7 mouse cellular contexts compared by ENCODE assay signal in the genomic region with DNA sequence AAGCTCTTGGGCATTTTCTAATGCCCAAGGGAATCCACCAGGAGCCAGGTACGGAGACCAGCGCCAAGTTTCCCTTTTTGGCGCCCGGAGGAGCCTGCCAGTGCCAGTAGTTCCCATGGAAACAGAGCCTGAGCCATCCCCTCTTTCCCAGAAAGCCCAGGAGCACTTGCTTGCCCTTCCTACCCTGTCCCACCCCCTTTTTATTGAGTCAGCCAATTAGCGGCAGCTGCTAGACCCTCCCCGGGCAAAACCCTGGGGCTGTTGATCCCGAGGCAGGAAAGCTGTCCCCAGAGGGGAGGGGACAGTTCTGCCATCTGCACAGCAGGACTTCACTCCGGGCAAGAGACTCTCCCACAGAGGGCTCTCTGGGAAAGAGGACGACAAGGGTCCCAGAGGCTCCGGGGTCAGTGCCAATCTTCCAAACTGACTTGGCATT. TPM values are rescaled to one million over a fixed set of nuclear protein-coding genes. Genes with fewer than 3 reads are reported as not detected.
DNase-seq lines count a peak whose midpoint lies in the region; ATAC-seq lines count a peak whose summit lies in the region.

A gene (minus strand): TSS at position 89 of the 436 bp plus-strand sequence.

- H3K27me3 ChIP-seq in embryonic facial prominence, embryonic 13.5 days, result peaks cover 4% of the 10 kb centered on the region; the same call in 1 of the 2 replicates
- H3K27me3 ChIP-seq in intestine, embryonic 15.5 days (replicated peaks), result no peaks in the 10 kb centered on the region
- peaks cover 33% of the 10 kb centered on the region for H3K27me3 ChIP-seq in liver, embryonic 13.5 days

- H3K4me1 ChIP-seq in embryonic facial prominence, embryonic 13.5 days, result peaks cover 17% of the 10 kb centered on the region
- peaks cover 16% of the 10 kb centered on the region for H3K4me1 ChIP-seq in intestine, embryonic 15.5 days (replicated peaks)
- H3K4me1 ChIP-seq in liver, embryonic 13.5 days (replicated peaks), result peaks cover 14% of the 10 kb centered on the region

- ATAC-seq in embryonic facial prominence, embryonic 13.5 days (ENCODE audit: insufficient number of reproducible peaks, insufficient read depth, low FRiP score, low TSS enrichment, low read depth), result no peak; the same call in 1 of the 2 replicates
- ATAC-seq in intestine, embryonic 15.5 days, result peak; percentile 35; the same call in 1 of the 2 replicates
- ATAC-seq in liver, embryonic 13.5 days (ENCODE audit: low read depth), result no peak
- ATAC-seq in activated CD4-positive, CD25-positive, alpha-beta regulatory T cell, adult 4 months, result no peak

- H3K4me2 ChIP-seq in embryonic facial prominence, embryonic 13.5 days, result peak within 1 kb of the TSS; percentile 59
- peak within 1 kb of the TSS; percentile 60 for H3K4me2 ChIP-seq in intestine, embryonic 15.5 days (replicated peaks)
- peak within 1 kb of the TSS; percentile 45 for H3K4me2 ChIP-seq in liver, embryonic 13.5 days

- 3% methylated on average over 10 of the region's 10 CpGs for WGBS in embryonic facial prominence, embryonic 13.5 days
- WGBS in intestine, embryonic 15.5 days, result 5% methylated on average over 10 of the region's 10 CpGs
- WGBS in liver, embryonic 13.5 days (ENCODE audit: insufficient replicate concordance), result 23% methylated on average over 10 of the region's 10 CpGs

- peak; percentile 48 for DNase-seq in ES-CJ7 (ENCODE audit: low read depth, low spot score)
- DNase-seq in Muller cell, postnatal 12 days (ENCODE audit: inconsistent ontology term), result peak; percentile 57
- DNase-seq in liver, embryonic 13.5 days, result no peak
- peak; percentile 86 to 90 for DNase-seq in right cerebral cortex, postnatal 10 days (ENCODE audit: low spot score in 2 of 2)

- H3K4me3 ChIP-seq in embryonic facial prominence, embryonic 13.5 days, result peak within 1 kb of the TSS; percentile 30
- peak within 1 kb of the TSS; percentile 32 for H3K4me3 ChIP-seq in intestine, embryonic 15.5 days (replicated peaks)
- peak within 1 kb of the TSS; percentile 19; the same call in 1 of the 2 replicates for H3K4me3 ChIP-seq in liver, embryonic 13.5 days (replicated peaks)

- H3K9me3 ChIP-seq in embryonic facial prominence, embryonic 13.5 days, result no peaks in the 10 kb centered on the region
- H3K9me3 ChIP-seq in intestine, embryonic 15.5 days, result no peaks in the 10 kb centered on the region
- no peaks in the 10 kb centered on the region for H3K9me3 ChIP-seq in liver, embryonic 13.5 days (replicated peaks)

- peak within 1 kb of the TSS; percentile 58 for H3K9ac ChIP-seq in embryonic facial prominence, embryonic 13.5 days
- H3K9ac ChIP-seq in intestine, embryonic 15.5 days, result peak within 1 kb of the TSS; percentile 37
- H3K9ac ChIP-seq in liver, embryonic 13.5 days, result no peak within 1 kb of the TSS

- no peaks in the 10 kb centered on the region for H3K36me3 ChIP-seq in embryonic facial prominence, embryonic 13.5 days
- no peaks in the 10 kb centered on the region for H3K36me3 ChIP-seq in intestine, embryonic 15.5 days
- no peaks in the 10 kb centered on the region for H3K36me3 ChIP-seq in liver, embryonic 13.5 days

- peak within 1 kb of the TSS; percentile 39; the same call in 1 of the 2 replicates for H3K27ac ChIP-seq in embryonic facial prominence, embryonic 13.5 days
- H3K27ac ChIP-seq in intestine, embryonic 15.5 days, result no peak within 1 kb of the TSS
- H3K27ac ChIP-seq in liver, embryonic 13.5 days, result no peak within 1 kb of the TSS

RNA-seq across cellular contexts. Expression of the gene that starts here (rescaled TPM):
- 2.4 and 3.0 TPM in 2 replicates for polyA plus RNA-seq in embryonic facial prominence, embryonic 13.5 days (2015; fragmentation: Nextera tagmentation; extraction: Ambion mirVana)
- 3.3 and 4.0 TPM in 2 replicates for polyA plus RNA-seq in intestine, embryonic 15.5 days (2015; fragmentation: Nextera tagmentation; extraction: Ambion mirVana)
- polyA plus RNA-seq in liver, embryonic 13.5 days (2015; fragmentation: Nextera tagmentation; extraction: Ambion mirVana), result 0.27 and 0.33 TPM in 2 replicates
- under 1 TPM in 1 of 2 experiments, not detected in 1; 0.43 TPM for polyA plus RNA-seq in activated CD4-positive, CD25-positive, alpha-beta regulatory T cell, adult 4 months (2017; shearing (Covaris generic))
